Mouse (Mus musculus) frontal cortex, postnatal 10 days (tissue): Measurements from ENCODE around the gene Scgb2b2.

ENCODE experiments used
- DNase-seq, 2 experiments: peaks; one replicate each; pipeline ENCODE4 v3.0.0; 2022; ENCODE audit warnings: low spot score in 2 of 2, mixed read lengths in 1 of 2

Scgb2b2 gene

GRCm38 (mm10) chr7:31290208-31290607, at the start of gene Scgb2b2:
Gene Scgb2b2 (plus strand): TSS chr7:31290508.
- no peak for DNase-seq

GRCm38 (mm10) chr7:31291721-31292120, 1.4 kb downstream of the Scgb2b2 start, which contains the start of gene Scgb1b2:
Gene Scgb1b2 (minus strand): TSS chr7:31291821.
- DNase-seq: no peak
